Mouse (Mus musculus) brown adipose tissue, adult 24 weeks (tissue): ENCODE measurements around the gene Dnaic1. TPM values are rescaled to one million over a fixed set of nuclear protein-coding genes. Genes with fewer than 3 reads are reported as not detected.

Source experiments
- H3K27ac ChIP-seq: fragments of 200-500 bp; replicated peaks from 2 replicates; pipeline ENCODE4 v1.5.1; 2012; ENCODE audit warnings: low read depth, mild to moderate bottlenecking, low read length
- H3K4me1 ChIP-seq: fragments of 200-500 bp; 2 replicates; pipeline ENCODE4 v1.6.1; 2012; ENCODE audit warnings: low read length, mixed read lengths; ENCODE audit not compliant: control insufficient read depth, insufficient read depth, insufficient read length
- H3K4me3 ChIP-seq: fragments of 200-500 bp; 2 replicates; pipeline ENCODE4 v1.5.1; 2012; ENCODE audit warnings: low read depth, mild to moderate bottlenecking, low read length, moderate library complexity; ENCODE audit not compliant: insufficient read depth
- polyA plus RNA-seq: library from polyadenylated mRNA; stranded (reverse); fragments of >200 nt; gene quantifications from 2 replicates; pipeline ENCODE4 v1.2.4, GENCODE M21; 2012; ENCODE audit not compliant: missing spikeins, insufficient read depth, insufficient read length

Gene Dnaic1
- not detected in 2 replicates for polyA plus RNA-seq

DNA sequence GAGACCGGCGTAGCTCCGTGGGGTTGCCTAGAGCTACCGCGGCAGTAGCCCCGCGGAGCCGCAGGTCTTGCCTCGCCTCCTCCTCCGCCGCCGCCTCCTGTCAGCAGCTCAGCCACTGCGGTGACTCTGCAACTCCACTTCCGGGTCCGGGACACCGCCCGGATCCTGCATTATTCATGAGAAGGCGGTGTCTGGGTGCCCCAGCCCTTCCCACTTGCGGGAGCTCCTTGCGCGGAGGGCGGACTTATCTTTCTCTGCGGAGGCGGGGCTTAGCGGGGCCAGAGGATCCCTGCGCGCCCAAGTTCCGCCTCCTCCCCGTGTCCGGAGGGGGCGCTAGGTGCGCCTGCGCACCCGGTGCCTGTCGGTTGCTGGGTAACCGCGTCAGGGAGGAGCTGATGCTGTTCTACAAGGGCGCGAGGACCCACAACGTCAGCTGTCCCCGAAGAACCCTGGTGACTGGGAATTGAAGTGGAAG lies at the start of gene Dnaic1, which contains the start of gene Fam219a:
TSS of gene Dnaic1 (plus strand) at position 365 of the 475 bp plus-strand sequence.
TSS of gene Fam219a (minus strand) at position 128 of the 475 bp plus-strand sequence.
- Histone ChIP-seq H3K27ac (peak within 1 kb of the TSS; percentile 42), H3K4me3 (peak within 1 kb of the TSS; percentile 79), H3K4me1 (peaks cover 13% of the 10 kb centered on the region)

DNA sequence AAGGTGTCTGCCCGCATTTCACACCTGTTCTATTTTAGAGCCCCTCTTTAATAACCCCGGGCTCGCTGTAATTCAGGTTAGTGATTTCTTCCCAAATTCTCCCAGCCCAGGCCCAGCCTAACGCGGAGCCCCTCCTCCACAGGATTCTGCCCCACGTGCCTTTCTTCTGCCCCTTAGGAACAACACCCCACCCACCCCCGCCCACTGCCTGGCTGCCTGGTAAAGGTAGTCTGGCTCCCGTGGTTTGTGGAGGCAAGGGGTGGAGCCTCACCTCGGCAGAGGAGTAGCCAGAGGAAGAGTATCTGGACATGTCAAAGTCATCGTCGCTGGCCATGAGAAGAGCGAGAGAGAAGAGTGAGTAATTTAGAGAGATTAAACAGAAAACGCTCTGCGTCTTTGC lies 48.9 kb upstream of the Dnaic1 start:
- no peak overlapping the region for H3K4me3 ChIP-seq
- H3K4me1 ChIP-seq, result no peaks in the 10 kb centered on the region
- no peak overlapping the region for H3K27ac ChIP-seq

GRCm38 (mm10) chr4:41522136-41522535 lies 47.4 kb upstream of the Dnaic1 start:
- H3K27ac ChIP-seq, result no peak overlapping the region
- H3K4me3 ChIP-seq, result no peak overlapping the region
- H3K4me1 ChIP-seq, result no peaks in the 10 kb centered on the region

GRCm38 (mm10) chr4:41522788-41523187 lies 46.8 kb upstream of the Dnaic1 start:
- H3K27ac ChIP-seq, result no peak overlapping the region
- H3K4me3 ChIP-seq, result no peak overlapping the region

GRCm38 (mm10) chr4:41523839-41524238 lies 45.7 kb upstream of the Dnaic1 start:
- H3K4me3 ChIP-seq, result no peak overlapping the region
- peaks cover 4% of the 10 kb centered on the region; the same call in 1 of the 2 replicates for H3K4me1 ChIP-seq
- H3K27ac ChIP-seq, result no peak overlapping the region

More at GRCm38 (mm10) chr4:41522788-41523187, 46.8 kb upstream of the Dnaic1 start:
- peaks cover 1% of the 10 kb centered on the region; the same call in 1 of the 2 replicates for H3K4me1 ChIP-seq

- Histone ChIP-seq H3K4me3 (no peak overlapping the region), H3K27ac (no peak overlapping the region), H3K4me1 (peaks cover 7% of the 10 kb centered on the region)
Measured at GRCm38 (mm10) chr4:41524829-41525228, 44.7 kb upstream of the Dnaic1 start.

DNA sequence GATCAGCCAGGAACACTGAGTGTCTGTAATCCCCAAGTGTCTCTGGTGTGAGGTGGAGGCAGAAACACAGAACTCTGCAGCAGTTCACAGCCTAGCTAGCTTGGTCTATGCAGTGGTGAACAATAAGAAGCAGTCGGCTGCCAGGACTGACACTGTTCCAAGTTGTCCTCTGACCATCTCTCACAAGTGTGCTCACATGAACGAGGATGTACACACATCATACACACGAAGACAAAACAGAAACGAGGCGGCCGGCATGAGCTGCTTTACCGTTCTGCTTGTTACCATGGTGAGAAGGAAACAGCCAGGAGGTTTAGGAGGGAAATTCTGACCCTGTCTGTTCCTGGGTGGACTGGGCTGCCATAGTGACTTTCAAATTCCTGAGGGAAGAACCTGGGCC lies 43.0 kb upstream of the Dnaic1 start:
- Histone ChIP-seq H3K4me1 (peaks cover 9% of the 10 kb centered on the region), H3K27ac (no peak overlapping the region), H3K4me3 (no peak overlapping the region)

DNA sequence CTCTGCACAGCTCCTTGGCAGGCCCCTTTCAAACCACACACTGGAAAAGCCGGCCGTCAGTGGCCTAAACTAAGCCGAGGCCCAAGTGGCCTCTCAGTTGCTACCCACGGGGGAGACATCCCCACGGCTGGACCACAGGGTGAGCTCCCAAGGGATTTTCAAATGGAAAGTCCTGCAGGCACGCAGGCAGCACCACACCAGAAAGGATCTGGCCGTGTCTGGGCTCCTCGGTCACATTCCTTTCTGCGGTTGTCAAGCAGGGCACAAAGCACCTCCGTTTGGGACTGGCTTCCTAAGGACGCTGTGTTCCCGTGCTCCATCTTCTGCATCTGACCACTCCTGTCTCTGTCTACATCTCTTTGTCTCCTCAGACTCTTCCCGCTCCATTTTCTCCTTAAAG lies 42.5 kb upstream of the Dnaic1 start:
- no peak overlapping the region for H3K27ac ChIP-seq

GRCm38 (mm10) chr4:41527996-41528395 lies 41.6 kb upstream of the Dnaic1 start:
- H3K4me3 ChIP-seq, result no peak overlapping the region
- no peak overlapping the region for H3K27ac ChIP-seq
- H3K4me1 ChIP-seq, result peaks cover 9% of the 10 kb centered on the region

More for the DNA sequence above, 42.5 kb upstream of the Dnaic1 start:
- Histone ChIP-seq H3K4me3 (no peak overlapping the region), H3K4me1 (peaks cover 9% of the 10 kb centered on the region)

GRCm38 (mm10) chr4:41532420-41532819 lies 37.2 kb upstream of the Dnaic1 start:
- Histone ChIP-seq H3K27ac (no peak overlapping the region), H3K4me1 (peaks cover 9% of the 10 kb centered on the region), H3K4me3 (no peak overlapping the region)

GRCm38 (mm10) chr4:41534866-41535265 lies 34.7 kb upstream of the Dnaic1 start:
- Histone ChIP-seq H3K27ac (no peak overlapping the region), H3K4me3 (no peak overlapping the region), H3K4me1 (0 out of 2 replicates have a peak, but pooled peaks cover 2% of the 10 kb centered on the region)

DNA sequence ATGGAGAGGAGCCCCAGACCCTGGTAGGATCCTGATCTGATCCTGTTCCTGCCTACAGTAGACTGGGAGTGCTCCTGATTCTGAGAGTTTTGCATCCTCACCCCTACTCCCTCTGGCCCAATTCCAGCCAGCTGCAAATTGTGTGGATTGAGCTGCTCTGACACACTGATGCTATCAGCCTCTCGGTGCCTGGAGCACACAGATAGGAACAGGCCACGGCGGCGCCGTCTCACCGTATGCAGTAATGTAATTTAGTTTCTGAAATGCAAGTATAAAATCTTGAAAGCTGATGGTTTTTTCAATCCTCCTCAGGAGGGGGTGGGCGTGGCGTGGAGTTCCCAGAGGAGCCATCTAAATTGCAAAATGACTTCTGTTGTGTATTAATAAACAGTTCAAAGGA lies 27.4 kb upstream of the Dnaic1 start:
- Histone ChIP-seq H3K4me3 (no peak overlapping the region), H3K27ac (no peak overlapping the region), H3K4me1 (peaks cover 7% of the 10 kb centered on the region)

GRCm38 (mm10) chr4:41545985-41546384 lies 23.6 kb upstream of the Dnaic1 start:
- H3K27ac ChIP-seq, result no peak overlapping the region
- H3K4me1 ChIP-seq, result peaks cover 9% of the 10 kb centered on the region
- H3K4me3 ChIP-seq, result no peak overlapping the region

GRCm38 (mm10) chr4:41547086-41547485 lies 22.5 kb upstream of the Dnaic1 start:
- Histone ChIP-seq H3K27ac (no peak overlapping the region), H3K4me1 (peaks cover 9% of the 10 kb centered on the region), H3K4me3 (no peak overlapping the region)

DNA sequence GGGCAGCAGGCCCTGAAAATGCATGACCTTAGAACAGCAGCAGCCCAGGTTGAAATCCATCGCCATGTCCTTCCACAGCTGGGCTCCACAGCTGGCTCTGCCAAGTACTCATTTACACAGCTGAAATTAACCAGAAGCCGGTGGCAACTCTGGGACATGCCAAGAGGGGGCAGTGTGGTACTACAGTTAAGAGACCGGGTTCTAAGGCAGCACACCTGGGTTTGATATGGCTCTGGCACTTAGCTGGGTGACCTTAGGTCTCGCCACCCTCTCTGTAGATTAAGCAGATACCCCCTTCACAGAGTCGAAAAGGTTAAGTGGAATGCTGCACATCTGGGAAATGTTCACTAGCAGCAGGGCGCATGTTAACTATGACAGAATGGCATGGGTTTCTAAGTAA lies 17.0 kb upstream of the Dnaic1 start:
- H3K4me1 ChIP-seq, result peaks cover 23% of the 10 kb centered on the region
- no peak overlapping the region for H3K4me3 ChIP-seq
- no peak overlapping the region for H3K27ac ChIP-seq

DNA sequence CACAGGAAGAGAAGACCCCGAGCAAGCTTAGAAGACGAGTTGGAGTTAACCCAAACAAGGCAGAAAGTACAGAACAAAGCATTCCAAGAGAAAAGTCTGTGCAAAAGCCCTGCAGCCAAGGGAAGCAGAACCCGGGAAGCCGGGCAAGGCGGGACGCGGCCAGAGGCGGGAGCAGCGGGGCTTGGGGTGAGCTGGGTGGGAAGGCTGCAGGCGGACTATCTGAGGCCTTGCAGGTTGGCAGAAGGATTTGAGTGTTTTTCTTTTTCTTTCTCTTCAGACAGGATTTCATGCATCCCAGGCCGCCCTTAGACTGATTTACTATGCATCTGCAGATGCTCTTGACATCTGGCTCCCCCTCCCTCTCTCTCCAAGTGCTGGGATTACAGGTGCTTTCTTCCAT lies 16.5 kb upstream of the Dnaic1 start:
- Histone ChIP-seq H3K4me3 (no peak overlapping the region), H3K27ac (no peak overlapping the region), H3K4me1 (peaks cover 23% of the 10 kb centered on the region)
